Mouse (Mus musculus): Measurements from ENCODE around the gene Pla2g4b.
A peak's percentile ranks its signal among the peaks of the same experiment; 100 is the strongest.

Pla2g4b gene

DNA sequence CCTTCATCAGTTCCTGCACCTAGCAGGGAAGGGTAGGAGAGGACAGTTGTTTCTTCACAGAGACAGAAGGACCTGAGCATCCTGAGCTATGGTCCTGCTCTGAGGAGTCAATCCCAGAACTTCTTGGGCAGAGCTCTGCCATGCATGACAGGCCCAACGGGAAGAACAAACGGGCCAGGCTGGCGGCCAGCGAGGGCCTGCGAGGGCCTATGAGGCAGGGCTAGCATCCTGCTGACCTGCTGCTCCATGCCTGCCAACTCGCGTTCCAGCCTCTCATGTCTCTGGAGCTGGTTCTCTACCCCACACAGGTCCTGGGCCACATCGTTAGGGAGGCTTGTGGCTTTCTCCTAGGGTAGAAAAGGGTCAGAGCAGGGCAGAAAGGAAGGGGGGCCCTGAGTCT is 29.0 kb downstream of the Pla2g4b start:
- no peak for DNase-seq (ENCODE audit: low spot score)

DNA sequence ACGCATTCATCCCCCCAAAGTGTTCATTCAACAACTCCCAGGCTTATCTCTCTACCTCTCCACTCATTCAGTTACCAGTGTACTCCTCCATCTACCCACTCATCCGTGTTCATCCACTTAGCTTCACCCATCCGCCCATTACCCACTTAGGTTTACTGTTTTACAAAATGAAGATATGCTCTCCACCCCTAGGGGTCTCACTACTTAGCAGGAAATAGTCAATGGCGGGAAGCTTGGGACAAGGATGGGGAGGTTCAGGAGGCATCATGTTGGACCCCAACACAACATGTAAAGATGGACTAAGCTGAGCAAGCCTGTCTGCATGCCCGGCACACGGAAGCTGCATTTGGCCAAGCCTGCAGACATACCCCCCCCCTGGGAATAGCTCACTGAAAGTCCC is 31.4 kb downstream of the Pla2g4b start:
- no peak for DNase-seq (ENCODE audit: low spot score)

DNA sequence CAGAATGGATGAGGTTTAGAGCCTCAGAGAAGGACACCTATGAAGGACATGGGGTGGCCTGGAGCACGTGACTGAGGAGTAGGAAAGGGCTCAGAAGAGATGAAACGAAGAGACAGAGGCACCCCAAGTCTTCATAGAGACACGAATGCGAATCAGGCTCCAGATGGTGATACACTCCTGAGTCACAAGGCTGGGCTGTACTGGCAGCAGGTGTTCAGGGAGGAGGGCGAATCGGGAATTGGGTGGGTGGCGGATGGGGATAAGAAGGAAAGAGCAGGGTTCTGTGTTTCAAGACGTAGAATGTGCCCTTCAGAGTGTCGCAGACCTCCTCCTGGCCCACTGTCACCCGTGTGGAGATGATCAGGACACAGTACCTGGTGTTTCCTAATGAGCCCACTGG is 32.0 kb downstream of the Pla2g4b start:
- DNase-seq (ENCODE audit: low spot score), result no peak

DNA sequence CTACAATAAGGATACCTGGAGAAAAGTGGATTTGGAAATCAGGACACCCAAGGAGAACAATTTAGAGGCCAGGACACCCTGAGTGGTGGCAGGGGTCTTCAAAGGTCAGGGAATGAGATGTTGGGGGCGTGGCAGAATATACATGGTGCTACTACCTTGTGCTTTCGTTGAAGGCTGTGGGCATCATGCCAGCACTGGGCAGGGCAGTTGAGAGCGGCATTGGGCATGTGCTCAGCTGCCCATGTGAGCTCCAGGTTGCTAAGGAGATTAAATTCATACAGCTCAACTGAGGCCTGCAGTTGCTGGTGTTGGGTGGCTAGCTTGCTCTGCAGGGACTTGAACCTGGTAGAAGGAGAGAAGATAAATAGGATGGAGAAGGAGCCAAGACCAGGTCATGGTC is 33.0 kb downstream of the Pla2g4b start:
- DNase-seq (ENCODE audit: low spot score), result no peak

DNA sequence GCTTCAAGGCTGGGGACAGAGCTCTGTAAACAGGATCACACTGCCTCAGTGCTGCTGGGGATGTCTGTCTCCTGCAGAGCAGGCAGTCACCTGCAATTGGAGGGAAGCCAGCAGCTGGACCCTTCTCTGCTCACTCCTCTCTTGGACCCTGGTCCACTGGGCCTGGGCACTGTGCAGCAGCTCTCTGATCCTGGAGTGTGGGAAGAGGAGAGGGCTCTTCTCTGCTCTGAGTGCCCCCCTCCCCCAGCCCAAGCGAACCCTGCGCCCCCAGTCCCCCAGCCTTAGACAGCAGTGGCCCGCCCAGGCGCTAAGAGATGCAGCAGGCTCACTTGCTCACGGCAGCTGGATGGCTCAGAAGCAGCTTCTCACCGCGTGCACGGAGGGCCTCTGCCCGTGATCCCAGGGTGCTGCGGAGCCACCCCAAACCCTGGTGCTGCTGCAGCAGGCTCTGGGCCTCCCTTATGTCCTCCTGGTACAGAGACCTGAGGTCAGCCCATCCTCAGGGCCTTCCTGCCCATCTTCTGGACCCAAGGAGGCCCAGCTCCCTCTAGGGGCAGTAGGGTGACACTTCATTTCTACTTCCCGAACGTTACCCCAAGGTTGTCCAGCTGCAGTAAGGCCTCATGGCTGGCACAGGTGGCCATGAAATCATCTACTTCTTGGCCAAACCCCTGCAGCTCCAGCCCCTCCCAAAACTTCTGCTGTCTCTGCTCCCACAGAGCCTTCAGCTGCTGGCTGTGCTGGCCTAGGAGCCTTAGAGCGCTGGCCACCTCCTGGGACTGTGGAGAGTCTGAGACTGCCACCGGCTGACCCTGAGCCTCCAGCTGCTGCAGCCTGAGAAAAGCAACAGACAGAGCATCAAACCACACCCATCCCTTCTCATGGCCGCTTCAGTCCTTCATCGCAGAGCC is 35.6 kb downstream of the Pla2g4b start:
- no peak for DNase-seq (ENCODE audit: low spot score)

DNA sequence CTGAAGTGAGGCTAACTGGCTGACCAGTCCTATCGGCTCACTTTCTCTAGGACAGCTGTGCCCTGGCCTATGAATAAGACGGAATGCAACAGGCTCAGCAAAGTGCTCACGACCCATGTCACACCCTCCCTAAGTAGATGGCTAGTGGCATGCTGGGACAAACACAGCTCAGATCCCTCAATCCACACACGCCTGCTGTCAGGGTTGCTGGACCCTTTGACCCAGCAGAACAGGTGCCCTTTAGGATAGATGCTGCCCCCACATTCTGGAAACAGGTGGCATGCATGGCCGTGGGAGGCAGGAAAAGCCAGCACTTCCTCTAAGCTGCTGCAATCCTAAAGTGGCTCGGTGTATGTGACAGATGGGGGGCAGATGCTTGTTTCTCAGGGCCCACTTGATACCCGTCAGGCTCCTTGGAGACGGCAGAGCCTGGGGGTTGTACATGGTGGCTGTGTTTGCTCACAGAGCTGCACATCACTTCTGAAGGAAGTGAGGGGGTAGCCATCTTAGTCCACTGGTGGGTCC is 36.3 kb downstream of the Pla2g4b start:
- DNase-seq (ENCODE audit: low spot score), result no peak

DNA sequence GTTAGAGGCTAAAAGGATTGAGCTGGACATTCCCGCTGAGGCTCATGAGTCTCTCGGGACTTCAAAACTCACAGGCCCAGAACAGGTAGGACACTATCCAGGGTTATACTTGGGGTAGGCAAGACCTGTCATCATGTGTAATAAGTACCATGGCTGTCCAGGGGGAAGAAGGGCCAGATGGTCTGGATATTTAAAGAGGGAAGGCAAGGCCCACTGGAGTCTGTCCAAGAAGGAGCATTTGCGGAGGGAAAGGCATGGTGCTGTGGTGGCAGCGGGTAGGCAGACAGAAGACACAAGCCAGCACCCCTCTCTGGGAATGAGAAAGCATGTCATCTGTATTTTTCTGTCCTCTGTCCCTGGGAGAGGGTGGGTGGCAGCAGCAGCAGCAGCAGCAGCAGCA is 40.9 kb downstream of the Pla2g4b start:
- no peak for DNase-seq (ENCODE audit: low spot score)

DNA sequence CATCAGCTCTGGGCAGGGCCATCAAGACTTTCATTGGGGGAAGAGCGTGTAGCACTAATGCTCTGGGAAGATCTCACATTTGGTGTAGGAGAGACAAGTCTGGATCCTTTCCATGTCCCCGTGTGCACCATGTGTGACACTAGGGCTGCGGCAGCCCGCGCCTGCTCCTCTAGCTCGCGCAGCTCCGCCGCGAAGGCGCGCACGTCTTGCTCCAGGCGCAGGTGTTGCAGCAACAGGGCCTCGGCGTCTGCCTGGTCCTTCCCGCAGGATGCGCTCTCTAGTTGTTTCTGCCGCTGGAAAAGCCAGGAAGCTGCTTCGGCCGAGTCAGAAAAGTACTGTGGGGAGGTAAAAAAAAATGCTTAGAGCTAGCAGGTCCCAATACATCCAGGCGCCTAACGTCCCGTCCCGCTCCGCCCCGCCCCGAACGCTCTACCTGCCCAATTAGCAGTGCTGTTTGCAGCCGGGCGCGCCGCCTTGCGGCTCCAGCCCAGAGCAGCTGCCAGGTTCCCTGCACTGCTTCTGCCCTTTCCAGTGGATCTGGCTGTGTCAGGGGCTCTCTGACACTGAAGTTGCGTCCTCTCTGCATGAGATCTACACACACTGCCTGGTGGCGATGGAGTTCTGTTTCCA is 43.0 kb downstream of the Pla2g4b start:
- DNase-seq (ENCODE audit: low spot score), result no peak

DNA sequence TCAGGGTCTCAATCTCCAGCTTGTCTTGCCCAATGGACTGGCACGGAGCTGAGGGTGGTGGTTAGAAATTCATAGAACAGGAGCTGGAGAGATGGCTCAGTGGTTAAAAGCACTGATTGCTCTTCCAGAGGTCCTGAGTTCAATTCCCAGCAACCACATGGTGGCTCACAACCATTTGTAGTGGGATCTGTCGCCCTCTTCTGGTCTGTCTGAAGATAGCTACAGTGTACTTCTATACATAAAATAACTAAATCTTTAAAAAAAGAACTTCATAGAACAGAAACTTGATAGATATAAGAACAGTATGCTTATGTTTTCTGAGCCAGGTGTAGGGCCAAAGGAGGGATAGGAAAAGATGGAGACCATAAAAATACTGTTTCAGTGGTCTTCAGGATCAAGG is 49.2 kb downstream of the Pla2g4b start:
- no peak for DNase-seq (ENCODE audit: low spot score)

DNA sequence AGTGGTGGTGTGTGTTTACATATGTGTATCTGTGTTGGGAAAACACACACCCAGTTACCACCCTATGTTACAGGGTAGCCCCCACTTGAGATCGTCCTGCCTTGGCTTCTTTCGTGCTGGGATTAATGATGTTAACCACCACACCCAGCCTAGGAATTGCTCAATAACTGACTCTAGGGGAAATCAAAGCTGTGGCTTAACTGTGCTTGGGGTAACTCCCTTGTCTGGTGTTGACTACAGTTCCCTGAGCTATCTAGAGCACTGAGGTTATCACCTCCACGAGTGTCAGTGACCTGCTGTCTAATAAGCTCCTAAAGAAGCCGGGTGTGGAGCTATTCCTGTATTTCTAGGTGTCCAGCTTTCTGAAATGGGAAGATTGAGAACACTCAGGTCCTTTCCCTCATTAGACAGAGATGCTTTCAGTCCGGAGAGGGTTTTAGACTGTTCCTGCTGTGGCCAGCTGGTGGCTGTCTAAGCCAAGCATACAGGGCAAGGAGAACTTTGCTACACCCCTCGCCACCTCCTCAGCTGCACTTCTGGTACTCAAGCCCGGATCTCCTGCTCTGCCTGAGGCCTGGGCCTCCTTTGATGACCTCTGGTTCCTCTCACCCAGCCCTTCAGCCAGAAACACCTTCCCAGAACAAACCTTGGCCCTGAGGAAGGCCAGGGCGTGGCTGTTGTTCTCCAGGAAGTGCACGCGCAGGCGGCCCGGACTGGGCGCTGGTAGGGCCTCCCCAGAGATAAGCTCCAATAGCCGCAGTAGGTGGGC is 51.6 kb downstream of the Pla2g4b start:
- DNase-seq (ENCODE audit: low spot score), result peak; percentile 62

DNA sequence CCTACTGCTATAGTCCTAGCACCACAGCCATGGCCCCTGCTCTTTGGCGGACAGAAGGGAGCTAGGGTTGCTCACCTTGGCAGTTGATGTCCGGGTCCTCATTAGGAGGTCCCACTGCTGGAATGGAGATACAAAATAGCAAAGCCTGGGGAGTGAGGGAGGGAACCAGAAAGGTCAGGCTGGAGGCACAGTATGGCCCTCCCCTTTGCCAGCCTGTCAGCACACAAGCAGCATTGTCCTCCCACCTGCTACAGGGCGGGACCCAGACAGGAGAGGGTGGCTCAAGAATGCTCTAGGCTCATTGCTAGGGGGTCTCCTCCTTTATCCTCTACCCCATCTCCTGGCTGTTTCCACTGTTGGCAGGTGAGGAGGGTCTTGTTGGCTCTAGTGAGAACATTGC is 52.8 kb downstream of the Pla2g4b start:
- DNase-seq (ENCODE audit: low spot score), result no peak

DNA sequence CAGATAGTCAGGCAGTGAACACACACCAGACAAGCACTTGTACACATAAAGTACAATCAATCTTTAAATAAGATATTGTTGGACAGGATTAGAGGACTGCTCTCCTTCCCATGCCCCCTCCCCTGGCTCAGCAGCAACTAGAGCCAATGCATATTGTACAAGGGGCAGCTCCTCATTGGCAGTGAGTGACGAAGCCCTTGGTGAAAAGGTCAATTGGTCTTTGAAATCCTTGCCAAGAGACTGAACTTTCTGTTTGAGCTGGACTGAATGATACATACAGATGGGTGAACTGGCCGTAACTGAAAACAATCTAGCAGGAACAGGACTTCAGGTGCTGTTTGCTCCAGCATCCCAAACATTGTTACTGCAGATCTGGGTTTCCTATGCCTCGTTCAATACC is 54.2 kb downstream of the Pla2g4b start:
- no peak for DNase-seq (ENCODE audit: low spot score)

DNA sequence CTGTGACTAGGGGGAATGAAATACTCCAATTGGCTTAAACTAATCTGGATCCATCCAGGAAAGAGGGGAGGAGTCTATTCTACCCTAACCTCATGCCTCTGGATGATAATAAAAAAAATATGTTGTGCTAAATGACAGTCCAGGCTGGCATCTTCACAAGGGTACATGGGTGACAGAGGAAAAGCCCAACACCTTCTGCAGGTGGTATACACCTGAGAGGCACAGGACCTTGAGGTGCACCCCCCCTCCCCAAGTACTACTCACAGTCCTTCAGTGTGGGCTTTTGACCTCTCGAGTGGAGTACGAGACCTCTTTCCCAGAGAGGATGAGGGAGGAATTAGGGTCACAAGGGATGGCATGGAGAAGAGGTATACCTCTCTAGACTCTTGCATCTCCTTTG is 54.7 kb downstream of the Pla2g4b start:
- no peak for DNase-seq (ENCODE audit: low spot score)

DNA sequence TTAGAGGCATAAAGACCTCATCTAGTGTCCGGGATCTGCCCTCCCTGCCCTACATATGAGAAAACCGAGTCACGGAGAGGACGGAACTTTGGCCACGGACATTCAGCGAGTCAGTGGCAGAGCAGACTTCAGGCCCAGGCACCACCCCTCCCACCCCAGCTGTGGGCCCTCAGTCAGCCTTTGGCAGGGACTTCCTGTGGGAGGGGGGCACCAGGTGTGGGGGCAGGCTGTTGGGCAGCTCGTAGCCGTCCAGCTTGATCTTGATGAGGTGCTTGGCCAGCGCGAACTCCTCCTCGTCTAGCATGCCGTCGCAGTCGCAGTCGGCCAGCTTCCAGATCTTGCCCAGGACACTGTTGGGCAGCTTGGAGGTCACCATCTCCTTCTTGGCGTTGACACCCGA is 57.8 kb downstream of the Pla2g4b start:
- DNase-seq (ENCODE audit: low spot score), result no peak
